Mouse (Mus musculus): Measurements from ENCODE around the gene Actrt3. TPM values are rescaled to one million over a fixed set of nuclear protein-coding genes. Genes with fewer than 3 reads are reported as not detected.
A peak's percentile ranks its signal among the peaks of the same experiment; 100 is the strongest.

Gene Actrt3
- polyA plus RNA-seq (2014; fragmentation: Nextera tagmentation; extraction: Ambion mirVana): not detected in 2 replicates

DNA sequence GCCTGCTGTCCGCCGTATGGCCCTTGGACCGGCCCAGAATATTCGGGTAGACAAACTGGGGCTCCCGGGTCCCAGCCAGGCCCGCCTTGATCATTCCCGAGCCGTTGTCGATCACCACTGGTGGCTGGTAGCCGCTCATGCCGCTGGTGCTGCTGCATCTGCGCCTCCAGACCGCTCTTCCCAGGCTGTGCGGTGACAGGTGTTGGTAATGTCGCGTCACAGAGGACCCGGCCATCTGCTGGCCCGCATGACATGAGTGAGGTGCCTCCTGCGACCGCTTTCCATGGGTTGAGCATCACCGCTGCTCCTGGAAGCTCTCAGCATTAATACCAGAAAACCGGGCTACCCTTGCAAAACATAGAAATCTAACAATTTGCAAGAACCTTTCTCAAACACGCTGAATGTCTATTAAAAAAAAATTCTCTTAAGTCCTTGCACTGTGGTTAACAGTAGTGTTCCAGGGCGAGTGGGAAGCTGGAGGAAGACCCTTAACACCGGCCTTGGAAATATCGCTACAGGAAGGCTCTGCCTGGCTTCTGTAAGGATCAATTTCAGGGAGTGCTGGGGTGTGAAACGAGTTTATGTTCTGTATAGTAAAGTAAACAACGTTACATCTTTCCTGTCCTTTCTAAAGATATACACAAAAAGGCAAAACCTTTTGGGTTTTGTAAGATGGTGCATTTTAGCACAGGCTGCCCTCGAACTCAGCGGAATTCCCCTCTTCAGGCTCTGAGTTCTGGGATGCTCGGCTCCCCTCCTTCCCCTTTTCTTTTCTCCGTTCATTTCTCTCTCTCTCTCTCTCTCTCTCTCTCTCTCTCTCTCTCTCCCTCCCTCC lies at the start of gene Actrt3:
Gene Actrt3, minus strand, starts transcription at position 229 of the 835 bp plus-strand sequence.
- Histone ChIP-seq H3K4me2 (peak within 1 kb of the TSS; percentile 93), H3K9me3 (ENCODE audit: control insufficient read depth, low read length) (no peaks in the 10 kb centered on the region), H3K36me3 (ENCODE audit: control insufficient read depth, insufficient read depth, low read length) (no peaks in the 10 kb centered on the region), H3K27ac (ENCODE audit: low read depth, low read length) (peak within 1 kb of the TSS; percentile 10; the same call in 1 of the 2 replicates), H3K4me1 (replicated peaks; ENCODE audit: control insufficient read depth, insufficient read depth, low read length) (peaks cover 5% of the 10 kb centered on the region), H3K9ac (ENCODE audit: low read depth, low read length) (peak within 1 kb of the TSS; percentile 64), H3K4me3 (ENCODE audit: low read depth, low read length) (peak within 1 kb of the TSS; percentile 63), H3K27me3 (replicated peaks; ENCODE audit: control insufficient read depth, insufficient read depth, low read length) (no peaks in the 10 kb centered on the region)
- WGBS: 2% methylated on average over 32 of the region's 32 CpGs
- peak; percentile 52 for DNase-seq (ENCODE audit: low spot score)
- no peak for ATAC-seq (replicated peaks; ENCODE audit: low FRiP score)

GRCm38 (mm10) chr3:30648466-30648865 lies 48.7 kb upstream of the Actrt3 start:
- H3K27me3 ChIP-seq (replicated peaks; ENCODE audit: control insufficient read depth, insufficient read depth, low read length): peaks cover 26% of the 10 kb centered on the region
- ATAC-seq (replicated peaks; ENCODE audit: low FRiP score) (no peak), DNase-seq (ENCODE audit: low spot score) (no peak)
- no peak overlapping the region for H3K4me2 ChIP-seq
- H3K36me3 ChIP-seq (ENCODE audit: control insufficient read depth, insufficient read depth, low read length): no peaks in the 10 kb centered on the region
- H3K4me1 ChIP-seq (replicated peaks; ENCODE audit: control insufficient read depth, insufficient read depth, low read length): no peaks in the 10 kb centered on the region
- H3K9ac ChIP-seq (ENCODE audit: low read depth, low read length): no peak overlapping the region
- no peak overlapping the region for H3K4me3 ChIP-seq (ENCODE audit: low read depth, low read length)
- H3K27ac ChIP-seq (ENCODE audit: low read depth, low read length): no peak overlapping the region
- 90% methylated on average over 2 of the region's 2 CpGs for WGBS
- no peaks in the 10 kb centered on the region for H3K9me3 ChIP-seq (ENCODE audit: control insufficient read depth, low read length)

DNA sequence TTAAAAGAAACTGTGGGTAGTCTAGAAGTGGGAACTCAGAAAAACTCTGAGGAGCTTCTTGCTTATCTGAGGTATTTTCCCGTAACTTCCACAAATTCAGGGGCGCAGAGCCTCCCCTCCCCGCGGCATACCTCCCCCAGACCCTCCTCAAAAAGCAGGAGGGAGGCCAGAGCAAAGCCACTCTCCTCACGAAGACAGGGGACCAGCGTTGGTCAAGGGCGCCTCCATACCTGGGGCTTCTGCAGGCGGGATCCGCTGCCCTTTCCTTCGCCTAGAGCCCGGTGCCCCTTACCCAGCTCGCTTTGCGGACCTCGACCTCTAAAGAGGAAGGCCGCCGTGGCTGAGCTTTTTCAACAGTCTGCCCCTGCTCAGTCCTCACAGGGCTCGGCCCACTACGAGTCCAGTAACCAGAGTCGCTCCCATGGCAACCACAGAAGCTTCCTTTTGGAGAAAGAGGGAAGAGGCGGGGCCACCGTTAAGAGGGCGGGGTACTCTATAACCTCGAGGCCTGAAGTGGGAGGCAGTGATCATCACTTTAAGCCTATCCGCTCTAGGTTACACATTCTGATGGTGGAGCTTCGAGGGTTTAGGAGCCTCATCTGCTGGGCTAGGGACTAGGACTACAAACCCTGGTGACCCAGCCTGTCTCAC lies 47.8 kb upstream of the Actrt3 start, which contains the start of gene Lrrc34:
Gene Lrrc34, minus strand, starts transcription at position 430 of the 651 bp plus-strand sequence.
- H3K36me3 ChIP-seq (ENCODE audit: control insufficient read depth, insufficient read depth, low read length): no peaks in the 10 kb centered on the region
- H3K4me3 ChIP-seq (ENCODE audit: low read depth, low read length): peak within 1 kb of the TSS; percentile 38
- H3K4me1 ChIP-seq (replicated peaks; ENCODE audit: control insufficient read depth, insufficient read depth, low read length): no peaks in the 10 kb centered on the region
- H3K9me3 ChIP-seq (ENCODE audit: control insufficient read depth, low read length): no peaks in the 10 kb centered on the region
- H3K9ac ChIP-seq (ENCODE audit: low read depth, low read length): no peak within 1 kb of the TSS; the same call in 1 of the 2 replicates
- peaks cover 26% of the 10 kb centered on the region for H3K27me3 ChIP-seq (replicated peaks; ENCODE audit: control insufficient read depth, insufficient read depth, low read length)
- WGBS: 2% methylated on average over 25 of the region's 25 CpGs
- peak; percentile 60 for DNase-seq (ENCODE audit: low spot score)
- H3K27ac ChIP-seq (ENCODE audit: low read depth, low read length): no peak within 1 kb of the TSS
- peak; percentile 77 for ATAC-seq (replicated peaks; ENCODE audit: low FRiP score)
- H3K4me2 ChIP-seq: peak within 1 kb of the TSS; percentile 72

DNA sequence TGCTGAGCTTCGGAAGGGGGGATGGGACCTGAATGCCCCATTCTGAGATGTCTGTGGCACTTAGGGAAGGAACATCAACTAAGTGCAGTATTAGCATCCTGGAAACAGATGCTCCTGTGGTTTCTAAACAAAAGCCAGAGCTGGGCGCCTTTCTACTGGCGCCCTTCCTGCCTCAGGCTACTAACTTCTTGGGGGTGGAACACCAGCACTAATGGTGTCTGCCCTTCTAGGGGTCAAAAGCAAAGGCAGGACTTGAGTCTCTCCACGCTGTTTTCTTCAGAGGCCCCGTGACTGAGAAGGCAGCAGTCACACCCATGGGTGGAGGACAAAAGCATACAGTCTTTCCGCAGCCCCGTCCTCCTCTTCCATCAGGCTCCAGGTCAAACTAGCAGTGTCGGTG lies 47.0 kb upstream of the Actrt3 start:
- H3K4me1 ChIP-seq (replicated peaks; ENCODE audit: control insufficient read depth, insufficient read depth, low read length): no peaks in the 10 kb centered on the region
- no peak for DNase-seq (ENCODE audit: low spot score)
- peaks cover 26% of the 10 kb centered on the region for H3K27me3 ChIP-seq (replicated peaks; ENCODE audit: control insufficient read depth, insufficient read depth, low read length)
- no peak overlapping the region for H3K4me3 ChIP-seq (ENCODE audit: low read depth, low read length)
- no peaks in the 10 kb centered on the region for H3K36me3 ChIP-seq (ENCODE audit: control insufficient read depth, insufficient read depth, low read length)
- no peak overlapping the region for H3K9ac ChIP-seq (ENCODE audit: low read depth, low read length)
- WGBS: 42% methylated on average over 8 of the region's 8 CpGs
- ATAC-seq (replicated peaks; ENCODE audit: low FRiP score): no peak
- no peak overlapping the region for H3K27ac ChIP-seq (ENCODE audit: low read depth, low read length)
- no peaks in the 10 kb centered on the region for H3K9me3 ChIP-seq (ENCODE audit: control insufficient read depth, low read length)
- H3K4me2 ChIP-seq: no peak overlapping the region

DNA sequence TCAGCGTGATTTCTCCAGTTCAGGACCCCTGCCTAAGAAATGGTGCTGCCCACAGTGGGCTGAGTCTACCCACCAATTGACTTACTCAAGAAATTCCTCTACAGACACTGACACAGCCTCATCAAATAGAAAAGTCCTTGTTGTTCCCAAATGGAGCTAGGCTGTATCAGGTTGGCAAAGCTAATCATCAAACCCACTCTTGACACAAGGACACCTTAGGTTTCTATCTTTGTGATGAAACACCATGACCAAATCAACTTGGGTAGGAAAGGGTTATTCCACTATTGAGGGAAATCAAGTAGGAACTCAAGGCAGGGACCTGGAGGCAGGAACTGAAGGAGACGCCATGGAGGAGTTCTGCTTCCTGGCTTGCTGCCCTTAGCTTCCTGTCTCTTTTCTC lies 44.5 kb upstream of the Actrt3 start, which contains the start of gene Lrriq4:
Gene Lrriq4, plus strand, starts transcription at position 301 of the 400 bp plus-strand sequence.
- Histone ChIP-seq H3K9me3 (ENCODE audit: control insufficient read depth, low read length) (no peaks in the 10 kb centered on the region), H3K4me1 (replicated peaks; ENCODE audit: control insufficient read depth, insufficient read depth, low read length) (no peaks in the 10 kb centered on the region), H3K9ac (ENCODE audit: low read depth, low read length) (no peak within 1 kb of the TSS), H3K36me3 (ENCODE audit: control insufficient read depth, insufficient read depth, low read length) (no peaks in the 10 kb centered on the region), H3K4me2 (no peak within 1 kb of the TSS), H3K27me3 (replicated peaks; ENCODE audit: control insufficient read depth, insufficient read depth, low read length) (peaks cover 4% of the 10 kb centered on the region), H3K27ac (ENCODE audit: low read depth, low read length) (no peak within 1 kb of the TSS), H3K4me3 (ENCODE audit: low read depth, low read length) (no peak within 1 kb of the TSS)
- ATAC-seq (replicated peaks; ENCODE audit: low FRiP score) (no peak), DNase-seq (ENCODE audit: low spot score) (no peak)
- 72% methylated on average over 2 of the region's 2 CpGs for WGBS

DNA sequence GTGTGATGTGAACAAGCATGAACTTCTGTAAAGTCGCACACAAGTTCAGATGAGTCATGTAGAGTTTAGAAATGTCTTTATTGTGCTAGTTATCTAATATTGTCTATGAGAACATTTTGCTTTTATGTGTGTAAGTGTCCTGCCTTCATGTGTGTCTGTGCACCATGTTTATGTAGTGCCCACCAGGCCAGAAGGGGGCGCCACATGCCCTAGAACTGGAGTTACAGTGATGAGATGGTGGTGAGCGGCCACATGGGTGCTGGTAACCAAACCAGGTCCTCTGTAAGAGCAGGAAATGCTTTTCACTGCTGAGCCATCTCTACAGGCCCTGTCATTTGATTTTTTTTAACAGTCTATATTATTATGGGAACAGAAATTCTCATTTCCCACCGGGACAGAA lies 35.9 kb upstream of the Actrt3 start:
- ATAC-seq (replicated peaks; ENCODE audit: low FRiP score): no peak
- no peak overlapping the region for H3K4me2 ChIP-seq

GRCm38 (mm10) chr3:30633681-30634080 lies 33.9 kb upstream of the Actrt3 start:
- DNase-seq (ENCODE audit: low spot score) (no peak), ATAC-seq (replicated peaks; ENCODE audit: low FRiP score) (no peak)
- 48% methylated on average over 3 of the region's 3 CpGs for WGBS
- Histone ChIP-seq H3K27ac (ENCODE audit: low read depth, low read length) (no peak overlapping the region), H3K4me1 (replicated peaks; ENCODE audit: control insufficient read depth, insufficient read depth, low read length) (no peaks in the 10 kb centered on the region), H3K4me2 (no peak overlapping the region), H3K36me3 (ENCODE audit: control insufficient read depth, insufficient read depth, low read length) (no peaks in the 10 kb centered on the region), H3K9ac (ENCODE audit: low read depth, low read length) (no peak overlapping the region), H3K9me3 (ENCODE audit: control insufficient read depth, low read length) (no peaks in the 10 kb centered on the region), H3K27me3 (replicated peaks; ENCODE audit: control insufficient read depth, insufficient read depth, low read length) (no peaks in the 10 kb centered on the region), H3K4me3 (ENCODE audit: low read depth, low read length) (no peak overlapping the region)

More for the DNA sequence above, 35.9 kb upstream of the Actrt3 start:
- no peak overlapping the region for H3K4me3 ChIP-seq (ENCODE audit: low read depth, low read length)
- DNase-seq (ENCODE audit: low spot score): no peak
- 78% methylated on average over 4 of the region's 4 CpGs for WGBS
- H3K9ac ChIP-seq (ENCODE audit: low read depth, low read length): no peak overlapping the region
- no peaks in the 10 kb centered on the region for H3K36me3 ChIP-seq (ENCODE audit: control insufficient read depth, insufficient read depth, low read length)
- no peaks in the 10 kb centered on the region for H3K9me3 ChIP-seq (ENCODE audit: control insufficient read depth, low read length)
- H3K27ac ChIP-seq (ENCODE audit: low read depth, low read length): no peak overlapping the region
- no peaks in the 10 kb centered on the region for H3K27me3 ChIP-seq (replicated peaks; ENCODE audit: control insufficient read depth, insufficient read depth, low read length)
- H3K4me1 ChIP-seq (replicated peaks; ENCODE audit: control insufficient read depth, insufficient read depth, low read length): no peaks in the 10 kb centered on the region

- H3K9ac ChIP-seq (ENCODE audit: low read depth, low read length): no peak overlapping the region
- peaks cover 4% of the 10 kb centered on the region for H3K4me1 ChIP-seq (replicated peaks; ENCODE audit: control insufficient read depth, insufficient read depth, low read length)
- WGBS: 62% methylated on average over 8 of the region's 8 CpGs
- no peak overlapping the region for H3K4me2 ChIP-seq
- no peak overlapping the region for H3K4me3 ChIP-seq (ENCODE audit: low read depth, low read length)
- no peak for ATAC-seq (replicated peaks; ENCODE audit: low FRiP score)
- peaks cover 11% of the 10 kb centered on the region for H3K36me3 ChIP-seq (ENCODE audit: control insufficient read depth, insufficient read depth, low read length)
- H3K27ac ChIP-seq (ENCODE audit: low read depth, low read length): no peak overlapping the region
- no peaks in the 10 kb centered on the region for H3K9me3 ChIP-seq (ENCODE audit: control insufficient read depth, low read length)
- H3K27me3 ChIP-seq (replicated peaks; ENCODE audit: control insufficient read depth, insufficient read depth, low read length): no peaks in the 10 kb centered on the region
- DNase-seq (ENCODE audit: low spot score): no peak
These were observed 20.4 kb upstream of the Actrt3 start for GRCm38 (mm10) chr3:30620132-30620531.

All from liver, embryonic 11.5 days (tissue).